Mouse (Mus musculus): Measurements from ENCODE around the gene Epha5.

Epha5 gene

GRCm38 (mm10) chr5:84317839-84318238 lies 99.3 kb downstream of the Epha5 start:
- ATAC-seq (ENCODE audit: insufficient number of reproducible peaks, low FRiP score, low TSS enrichment) = no peak

GRCm38 (mm10) chr5:84313619-84314018 lies 103.6 kb downstream of the Epha5 start:
- ATAC-seq (ENCODE audit: insufficient number of reproducible peaks, low FRiP score, low TSS enrichment) = no peak

GRCm38 (mm10) chr5:84298878-84299736 lies 118.1 kb downstream of the Epha5 start:
- ATAC-seq (ENCODE audit: insufficient number of reproducible peaks, low FRiP score, low TSS enrichment) = no peak

- no peak for ATAC-seq (ENCODE audit: insufficient number of reproducible peaks, low FRiP score, low TSS enrichment)
Measured at GRCm38 (mm10) chr5:84289429-84289977, 127.7 kb downstream of the Epha5 start.

- no peak for ATAC-seq (ENCODE audit: insufficient number of reproducible peaks, low FRiP score, low TSS enrichment)
Measured at GRCm38 (mm10) chr5:84281290-84282017, 135.7 kb downstream of the Epha5 start.

- ATAC-seq (ENCODE audit: insufficient number of reproducible peaks, low FRiP score, low TSS enrichment) = no peak
Measured at GRCm38 (mm10) chr5:84276996-84277395, 140.2 kb downstream of the Epha5 start.

GRCm38 (mm10) chr5:84265407-84265806 lies 151.8 kb downstream of the Epha5 start:
- ATAC-seq (ENCODE audit: insufficient number of reproducible peaks, low FRiP score, low TSS enrichment) = no peak

- ATAC-seq (ENCODE audit: insufficient number of reproducible peaks, low FRiP score, low TSS enrichment) = no peak
Measured at GRCm38 (mm10) chr5:84263999-84264398, 153.2 kb downstream of the Epha5 start.

- no peak for ATAC-seq (ENCODE audit: insufficient number of reproducible peaks, low FRiP score, low TSS enrichment)
Measured at GRCm38 (mm10) chr5:84229971-84230370, 187.2 kb downstream of the Epha5 start.

GRCm38 (mm10) chr5:84208609-84209008 lies 208.6 kb downstream of the Epha5 start:
- ATAC-seq (ENCODE audit: insufficient number of reproducible peaks, low FRiP score, low TSS enrichment) = no peak

GRCm38 (mm10) chr5:84193348-84193747 lies 223.8 kb downstream of the Epha5 start:
- no peak for ATAC-seq (ENCODE audit: insufficient number of reproducible peaks, low FRiP score, low TSS enrichment)

GRCm38 (mm10) chr5:84184189-84184588 lies 233.0 kb downstream of the Epha5 start:
- ATAC-seq (ENCODE audit: insufficient number of reproducible peaks, low FRiP score, low TSS enrichment) = no peak

- ATAC-seq (ENCODE audit: insufficient number of reproducible peaks, low FRiP score, low TSS enrichment) = no peak
Measured at GRCm38 (mm10) chr5:84153095-84153494, 264.1 kb downstream of the Epha5 start.

- no peak for ATAC-seq (ENCODE audit: insufficient number of reproducible peaks, low FRiP score, low TSS enrichment)
Measured at GRCm38 (mm10) chr5:84142138-84142537, 275.0 kb downstream of the Epha5 start.

GRCm38 (mm10) chr5:84095947-84096346 lies 321.2 kb downstream of the Epha5 start:
- no peak for ATAC-seq (ENCODE audit: insufficient number of reproducible peaks, low FRiP score, low TSS enrichment)

GRCm38 (mm10) chr5:84081321-84081720 lies 335.9 kb downstream of the Epha5 start:
- no peak for ATAC-seq (ENCODE audit: insufficient number of reproducible peaks, low FRiP score, low TSS enrichment)

- no peak for ATAC-seq (ENCODE audit: insufficient number of reproducible peaks, low FRiP score, low TSS enrichment)
Measured at GRCm38 (mm10) chr5:84070976-84071375, 346.2 kb downstream of the Epha5 start.

- no peak for ATAC-seq (ENCODE audit: insufficient number of reproducible peaks, low FRiP score, low TSS enrichment)
Measured at GRCm38 (mm10) chr5:84053880-84054279, 363.3 kb downstream of the Epha5 start.

GRCm38 (mm10) chr5:84037250-84037963 lies 379.8 kb downstream of the Epha5 start:
- no peak for ATAC-seq (ENCODE audit: insufficient number of reproducible peaks, low FRiP score, low TSS enrichment)
